Mouse (Mus musculus): ENCODE measurements around the gene Elac2.

The Elac2 gene

DNA sequence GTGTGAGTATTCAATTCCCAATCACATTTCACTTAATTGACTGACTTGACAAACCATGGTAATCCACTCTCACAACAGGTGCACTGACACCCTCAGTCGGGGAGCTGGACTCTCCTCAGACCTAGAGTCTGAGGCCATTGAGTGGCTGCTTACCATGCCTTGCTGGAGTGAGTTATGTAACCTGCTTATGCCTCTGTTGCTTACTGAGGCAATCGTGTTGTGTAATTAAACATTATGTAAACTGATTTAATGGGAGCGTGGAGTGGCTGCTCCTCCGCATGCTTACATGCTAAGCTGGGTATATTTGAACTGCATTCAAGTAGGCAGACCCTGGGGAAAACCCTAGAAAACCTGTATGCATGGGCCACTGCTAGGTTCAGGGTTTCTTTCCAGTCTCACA lies 41.9 kb downstream of the Elac2 start:
- DNase-seq (ENCODE audit: extremely low spot score, low spot score): no peak

DNA sequence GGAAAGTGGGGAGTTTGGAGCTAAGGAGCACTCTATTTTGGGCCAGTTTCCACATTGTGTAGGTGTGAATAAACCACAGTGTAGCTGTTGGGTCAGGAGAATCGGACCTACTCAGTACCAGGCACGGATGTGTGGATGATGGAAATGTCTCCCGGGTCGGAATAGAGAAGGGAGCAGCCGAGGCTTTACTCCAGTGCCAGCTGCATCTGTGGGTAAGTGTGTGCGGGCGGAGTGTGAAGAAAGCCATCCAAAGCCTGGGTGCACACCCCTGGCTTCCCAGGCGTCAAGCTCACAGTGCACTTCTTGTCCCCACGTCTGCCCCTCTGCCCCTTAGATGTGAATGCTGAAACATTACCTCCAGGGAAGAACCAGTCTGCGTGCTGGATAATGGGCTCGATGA lies 43.9 kb downstream of the Elac2 start:
- no peak for DNase-seq (ENCODE audit: extremely low spot score, low spot score)

DNA sequence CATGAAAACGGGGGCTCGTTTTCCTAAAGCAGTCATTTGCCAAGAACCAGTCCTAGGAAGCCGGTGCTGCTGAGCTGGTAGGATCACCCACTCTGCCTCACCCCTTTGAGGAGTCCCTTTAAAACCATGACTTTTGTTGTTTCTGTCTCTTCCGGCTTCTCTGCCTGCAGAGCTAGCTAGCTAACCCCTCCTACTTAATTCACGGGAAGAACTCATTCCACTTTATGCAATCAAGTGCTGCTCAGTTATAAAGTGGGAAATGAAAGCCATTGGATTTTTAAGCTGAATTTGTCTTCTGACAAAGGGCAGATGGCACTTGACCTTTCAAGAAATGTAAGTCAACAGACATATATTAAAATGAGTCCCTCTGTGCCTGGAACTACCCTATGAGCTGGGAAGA lies 49.2 kb downstream of the Elac2 start:
- no peak for DNase-seq (ENCODE audit: extremely low spot score, low spot score)

DNA sequence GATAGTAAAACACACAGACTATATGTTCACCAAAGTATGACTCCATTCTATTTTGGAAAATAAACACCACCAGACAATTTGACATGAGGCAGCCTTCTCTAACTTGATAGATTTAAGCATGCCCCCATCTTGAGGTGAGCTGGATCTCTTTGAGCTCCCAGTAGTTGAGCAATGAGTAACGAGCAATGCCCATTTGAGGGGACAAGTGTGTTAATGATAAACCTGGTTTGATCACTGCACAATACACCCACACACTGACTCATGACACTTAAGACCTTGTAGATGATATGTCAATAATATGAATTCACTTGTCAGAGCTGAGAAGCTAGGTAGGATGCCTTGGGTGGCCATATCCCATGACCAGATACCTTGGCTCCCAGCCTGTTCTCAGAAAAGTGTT lies 51.4 kb downstream of the Elac2 start:
- no peak for DNase-seq (ENCODE audit: extremely low spot score, low spot score)

DNA sequence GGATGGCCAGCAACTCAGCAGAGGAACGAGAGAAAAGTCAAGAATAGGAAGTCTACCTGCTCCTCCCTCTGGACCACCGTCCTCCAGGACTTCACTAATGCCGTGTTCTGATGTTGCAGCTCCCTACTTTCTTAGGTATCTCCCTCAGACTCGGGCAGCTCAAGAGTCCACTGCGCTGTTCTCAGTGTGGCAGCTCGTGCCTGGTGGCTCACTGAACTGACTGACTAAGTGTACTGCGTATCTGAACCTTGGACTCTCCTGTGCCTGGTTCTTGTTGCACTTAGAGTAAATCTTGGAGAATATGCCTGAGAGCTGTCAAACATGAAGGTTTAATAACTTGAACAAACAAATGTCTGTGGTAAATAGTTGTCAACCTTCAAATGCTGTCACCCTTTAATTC lies 53.4 kb downstream of the Elac2 start:
- DNase-seq (ENCODE audit: extremely low spot score, low spot score): no peak

DNA sequence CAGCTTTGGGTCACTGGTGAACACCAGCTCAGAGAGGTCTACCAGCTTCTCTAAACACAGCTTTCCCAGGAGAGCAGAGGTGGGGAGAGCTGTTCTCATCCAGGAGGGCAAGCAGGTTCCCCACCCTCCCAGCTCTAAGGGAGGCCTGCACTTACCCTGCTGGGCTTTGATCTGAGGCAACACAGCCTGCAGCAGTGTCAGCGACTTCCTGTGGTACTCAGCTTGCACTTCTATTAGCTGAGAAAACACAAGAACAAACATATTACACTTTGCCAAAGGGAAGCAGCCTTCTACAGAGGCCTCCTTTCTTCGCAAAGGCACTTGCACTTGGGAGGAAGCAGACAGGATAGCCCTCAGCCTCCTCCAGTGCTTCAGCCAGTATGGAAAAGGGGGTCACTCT lies 60.2 kb downstream of the Elac2 start:
- DNase-seq (ENCODE audit: extremely low spot score, low spot score): no peak

DNA sequence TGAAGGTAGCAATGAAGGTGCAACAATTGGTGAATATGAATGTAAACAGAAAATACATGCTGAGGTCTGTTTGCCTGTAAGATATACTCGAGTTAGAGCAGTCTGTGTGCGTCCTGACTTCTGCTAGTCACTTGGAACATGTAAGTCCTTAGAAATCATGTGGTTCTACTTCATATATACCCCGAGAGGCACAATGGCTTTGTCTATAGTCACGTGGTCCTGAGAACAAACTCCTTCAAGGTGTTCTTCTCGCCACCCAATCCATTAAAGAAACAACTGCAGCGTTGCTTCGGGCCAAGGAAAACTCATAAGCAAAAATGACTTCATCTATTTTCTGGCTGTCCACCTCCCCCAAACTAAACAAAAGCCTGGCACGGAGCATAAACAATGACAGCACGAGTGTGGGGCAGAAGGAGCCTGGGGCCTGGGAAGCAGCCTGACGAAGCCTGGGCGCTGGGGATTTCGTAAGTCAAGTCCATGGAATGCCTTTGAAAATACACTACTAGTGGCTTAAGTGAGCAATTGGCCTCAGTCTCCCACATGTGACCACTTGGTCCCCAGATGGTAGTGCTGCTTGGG lies 60.8 kb downstream of the Elac2 start:
- no peak for DNase-seq (ENCODE audit: extremely low spot score, low spot score)

DNA sequence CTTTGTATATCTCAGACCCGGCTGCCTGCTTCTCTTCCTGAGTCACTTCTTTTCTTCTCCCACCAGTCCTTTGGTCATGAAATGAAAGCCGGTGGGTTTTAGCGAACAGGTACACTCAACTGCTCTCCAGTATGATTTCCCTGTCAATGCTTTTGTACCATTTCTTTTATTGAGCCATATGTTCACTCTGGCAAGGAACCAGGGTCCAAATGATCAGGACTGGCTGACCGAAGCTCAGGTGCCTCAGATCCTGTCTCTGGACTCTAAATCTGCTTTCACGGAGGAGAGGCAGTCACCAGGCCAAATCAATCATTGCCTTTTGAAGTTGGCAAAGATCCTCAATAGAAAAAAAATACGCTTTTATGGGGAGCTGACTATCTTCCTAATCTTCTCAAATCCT lies 61.7 kb downstream of the Elac2 start:
- DNase-seq (ENCODE audit: extremely low spot score, low spot score): no peak

DNA sequence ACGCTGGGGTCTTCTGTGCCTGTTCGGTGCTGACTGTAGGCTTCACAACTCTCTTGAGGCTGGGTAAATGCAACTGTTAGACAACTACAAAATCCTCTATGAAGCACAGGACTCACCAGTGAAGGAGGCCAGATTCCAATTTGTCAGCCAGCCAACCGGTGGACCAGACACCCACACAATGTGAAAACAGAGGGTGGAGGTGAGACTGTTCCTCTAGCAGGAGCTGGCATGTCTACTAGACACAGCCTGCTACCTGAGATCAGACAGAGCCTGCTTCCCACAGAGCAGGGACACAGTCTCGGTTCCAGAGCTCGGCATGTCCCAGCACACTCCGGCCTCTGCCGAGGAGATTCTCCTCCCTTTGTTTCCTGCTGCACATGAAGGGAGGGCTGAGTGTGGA lies 70.3 kb downstream of the Elac2 start:
- no peak for DNase-seq (ENCODE audit: extremely low spot score, low spot score)

DNA sequence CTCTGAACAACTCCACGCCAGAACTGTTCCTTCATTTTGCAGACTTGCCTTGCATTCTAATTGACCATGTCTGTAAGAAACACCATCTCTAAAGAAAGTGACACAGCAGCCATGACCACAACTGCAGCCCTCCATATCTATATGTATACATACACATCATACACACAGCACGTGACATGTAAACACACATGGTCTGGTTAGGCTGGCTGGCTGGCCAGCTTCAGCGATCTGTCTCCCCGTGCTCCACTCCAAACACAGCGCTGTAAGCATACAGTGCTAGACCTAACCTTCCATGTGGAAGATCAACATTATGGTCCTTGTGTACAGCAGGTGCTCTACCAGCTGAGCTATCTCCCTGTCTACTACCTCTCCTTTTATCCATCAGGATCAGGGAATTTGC lies 72.0 kb downstream of the Elac2 start:
- no peak for DNase-seq (ENCODE audit: extremely low spot score, low spot score)

All from neural tube, embryonic 10.5 days (tissue).